Mouse (Mus musculus) MN1 (cell line): ENCODE results near the gene Rspo4.

Experiments
- DNase-seq: peaks from one replicate; pipeline ENCODE4 v3.0.0-alpha.2; 2016; ENCODE audit warnings: low spot score

The Rspo4 gene

GRCm38 (mm10) chr2:151911751-151912150 lies 69.0 kb downstream of the Rspo4 start:
- DNase-seq, result no peak

GRCm38 (mm10) chr2:151914120-151914519 lies 71.4 kb downstream of the Rspo4 start:
- DNase-seq, result no peak

GRCm38 (mm10) chr2:151915111-151915510 lies 72.4 kb downstream of the Rspo4 start:
- DNase-seq, result no peak

GRCm38 (mm10) chr2:151916061-151916831 lies 73.5 kb downstream of the Rspo4 start:
- DNase-seq, result no peak

- DNase-seq, result no peak
Observed at GRCm38 (mm10) chr2:151919140-151919539, 76.4 kb downstream of the Rspo4 start.

GRCm38 (mm10) chr2:151921068-151921467 lies 78.3 kb downstream of the Rspo4 start:
- peak; percentile 52 for DNase-seq

- peak; percentile 83 for DNase-seq
Observed at GRCm38 (mm10) chr2:151921596-151921995, 78.9 kb downstream of the Rspo4 start.
